ENCODE assay signal across 9 mouse cellular contexts in the genomic region with DNA sequence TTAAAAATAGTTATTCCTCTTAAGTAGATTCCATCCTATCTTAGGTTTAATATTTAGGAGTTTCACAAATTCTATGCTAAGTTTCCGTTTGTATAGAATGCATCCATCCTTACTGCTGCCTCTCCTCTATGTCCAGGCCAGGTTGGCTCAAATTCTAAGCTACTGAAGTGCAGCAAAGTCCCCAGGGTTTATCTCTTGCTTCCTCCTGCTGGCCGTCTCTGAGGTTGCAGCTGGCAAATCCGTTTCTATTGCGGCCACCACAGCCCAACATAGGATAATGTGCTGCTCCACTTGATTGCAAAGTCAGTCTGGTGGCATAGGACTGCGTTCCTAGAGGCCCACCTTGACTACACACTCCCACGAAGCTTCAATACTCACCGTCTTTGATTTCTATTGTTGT.
A peak's percentile ranks its signal among the peaks of the same experiment; 100 is the strongest.
DNase-seq lines count a peak whose midpoint lies in the region; ATAC-seq and TF ChIP-seq lines count a peak whose summit lies in the region.
"Had no signal": no experiment of that assay in that cellular context is flagged by ENCODE, and none has a peak within 500 bp of the region (broad histone marks: within the 10 kb centered on the region; RNA-seq: fewer than 3 reads in every experiment).

No protein-coding gene starts in this region.

- no peak overlapping the region for H3K27ac ChIP-seq in limb, embryonic 14.5 days (replicated peaks; ENCODE audit: low read depth, low read length)
- no peak overlapping the region for H3K27ac ChIP-seq in neural tube, embryonic 13.5 days (replicated peaks)
- H3K27ac ChIP-seq: limb, embryonic 15.5 days had no signal

- H3K36me3 ChIP-seq in limb, embryonic 14.5 days (ENCODE audit: control insufficient read depth, insufficient read depth, low read length): no peaks in the 10 kb centered on the region
- no peaks in the 10 kb centered on the region for H3K36me3 ChIP-seq in neural tube, embryonic 13.5 days
- H3K36me3 ChIP-seq: limb, embryonic 15.5 days had no signal

- H3K4me3 ChIP-seq in limb, embryonic 14.5 days (replicated peaks; ENCODE audit: low read length): no peak overlapping the region
- H3K4me3 ChIP-seq in neural tube, embryonic 13.5 days: no peak overlapping the region
- H3K4me3 ChIP-seq: limb, embryonic 15.5 days had no signal

- no peak overlapping the region for H3K9ac ChIP-seq in limb, embryonic 14.5 days (ENCODE audit: low read depth, low read length, severe bottlenecking)
- H3K9ac ChIP-seq in neural tube, embryonic 13.5 days: no peak overlapping the region
- H3K9ac ChIP-seq: limb, embryonic 15.5 days had no signal

- H3K4me1 ChIP-seq in limb, embryonic 14.5 days (ENCODE audit: control insufficient read depth, insufficient read depth, low read length): peaks cover 3% of the 10 kb centered on the region; the same call in 1 of the 2 replicates
- H3K4me1 ChIP-seq in neural tube, embryonic 13.5 days (replicated peaks): no peaks in the 10 kb centered on the region; the same call in 1 of the 2 replicates
- H3K4me1 ChIP-seq: limb, embryonic 15.5 days had no signal

- no peak for TF ChIP-seq POLR2A in limb, embryonic 14.5 days (IDR thresholded peaks at IDR 0.05; ENCODE audit: borderline replicate concordance, extremely low read depth, insufficient read depth, insufficient read length)

- peak; percentile 9 for DNase-seq in urinary bladder, postnatal 25 days (ENCODE audit: low spot score)
- DNase-seq in urinary bladder, postnatal 10 days (ENCODE audit: low spot score): no peak
- DNase-seq in fibroblast of lung, adult 2 months (ENCODE audit: low read depth): peak; percentile 7
- DNase-seq in kidney, adult 9 months: peak; percentile 22
- peak; percentile 33 for DNase-seq in limb, embryonic 14.5 days (ENCODE audit: low spot score)
- no peak for DNase-seq in gastrocnemius, postnatal 36 days
- DNase-seq in gastrocnemius, postnatal 10 days: no peak

- 16% methylated on average over 7 of the region's 7 CpGs for WGBS in limb, embryonic 14.5 days
- WGBS in neural tube, embryonic 13.5 days: 11% methylated on average over 7 of the region's 7 CpGs

- ATAC-seq in limb, embryonic 14.5 days (ENCODE audit: low FRiP score, low read depth): 0 out of 2 replicates have a peak, but pooled peaks have one; percentile 47
- peak; percentile 36 for ATAC-seq in neural tube, embryonic 13.5 days (ENCODE audit: low read depth)

- intact Hi-C loops in gastrocnemius, postnatal 36 days (cut with DNase I): no loop called here

- no peak overlapping the region for H3K4me2 ChIP-seq in limb, embryonic 14.5 days (replicated peaks; ENCODE audit: low read depth, low read length, severe bottlenecking)
- H3K4me2 ChIP-seq in neural tube, embryonic 13.5 days: no peak overlapping the region
- H3K4me2 ChIP-seq: limb, embryonic 15.5 days had no signal

- no peaks in the 10 kb centered on the region for H3K9me3 ChIP-seq in limb, embryonic 14.5 days (ENCODE audit: control insufficient read depth, low read length)
- H3K9me3 ChIP-seq in neural tube, embryonic 13.5 days: no peaks in the 10 kb centered on the region
- H3K9me3 ChIP-seq: limb, embryonic 15.5 days had no signal

- no peaks in the 10 kb centered on the region for H3K27me3 ChIP-seq in limb, embryonic 14.5 days (ENCODE audit: control insufficient read depth, insufficient read depth, low read length)
- H3K27me3 ChIP-seq in neural tube, embryonic 13.5 days: no peaks in the 10 kb centered on the region
- H3K27me3 ChIP-seq: limb, embryonic 15.5 days had no signal

Comparison
In these comparisons a context has a peak if more than half of its experiments do, and no peak if none do; other contexts are left out.
1. DNase-seq: peak in urinary bladder, postnatal 25 days (single experiment), fibroblast of lung, adult 2 months (single experiment), kidney, adult 9 months (single experiment) and limb, embryonic 14.5 days (single experiment); none in urinary bladder, postnatal 10 days (single experiment), gastrocnemius, postnatal 36 days (0 of 2) and gastrocnemius, postnatal 10 days (single experiment).